Mouse (Mus musculus): Measurements from ENCODE around the gene Zfp710. TPM values are rescaled to one million over a fixed set of nuclear protein-coding genes. Genes with fewer than 3 reads are reported as not detected.

Zfp710 gene
- total and polyA plus RNA-seq, 2 experiments from 2014 or later, result 10.7 to 33.6 TPM

DNA sequence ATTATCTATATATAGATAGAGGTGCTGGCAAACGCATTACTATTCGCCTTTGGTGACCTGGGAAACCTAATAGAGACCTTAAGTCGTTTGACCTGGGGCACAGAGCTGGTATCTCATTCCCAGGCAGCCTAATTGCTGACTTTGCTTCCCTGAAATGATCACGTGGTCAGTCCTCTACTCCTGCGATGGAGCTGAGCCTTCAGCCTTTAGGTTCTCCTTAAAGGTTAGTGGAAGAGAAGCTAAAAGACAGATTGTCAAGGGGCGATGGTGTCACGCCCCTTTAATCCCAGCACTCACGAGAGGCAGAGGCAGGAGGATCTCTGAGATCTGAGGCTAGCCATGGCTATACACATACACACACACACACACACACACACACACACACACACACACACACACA, 5.9 kb downstream of the Zfp710 start:
- Histone ChIP-seq H3K4me3 (ENCODE audit: low read depth, low read length) (no peak overlapping the region), H3K27me3 (ENCODE audit: insufficient read depth, low read length) (no peaks in the 10 kb centered on the region), H3K36me3 (ENCODE audit: insufficient read depth, low read length) (no peaks in the 10 kb centered on the region), H3K9ac (replicated peaks; ENCODE audit: low read length, poor library complexity, severe bottlenecking) (no peak overlapping the region), H3K4me1 (ENCODE audit: insufficient read depth, low read length) (peaks cover 4% of the 10 kb centered on the region; the same call in 1 of the 2 replicates), H3K9me3 (ENCODE audit: low read length) (no peaks in the 10 kb centered on the region), H3K27ac (ENCODE audit: low read depth, low read length) (no peak overlapping the region), H3K4me2 (ENCODE audit: low read depth, low read length, poor library complexity, severe bottlenecking) (no peak overlapping the region)
- no peak for ATAC-seq (ENCODE audit: low FRiP score)
- no peak for DNase-seq (ENCODE audit: low spot score)
- no peak for TF ChIP-seq CTCF (IDR thresholded peaks at IDR 0.05)
- 94% methylated on average over 8 of the region's 8 CpGs for WGBS

DNA sequence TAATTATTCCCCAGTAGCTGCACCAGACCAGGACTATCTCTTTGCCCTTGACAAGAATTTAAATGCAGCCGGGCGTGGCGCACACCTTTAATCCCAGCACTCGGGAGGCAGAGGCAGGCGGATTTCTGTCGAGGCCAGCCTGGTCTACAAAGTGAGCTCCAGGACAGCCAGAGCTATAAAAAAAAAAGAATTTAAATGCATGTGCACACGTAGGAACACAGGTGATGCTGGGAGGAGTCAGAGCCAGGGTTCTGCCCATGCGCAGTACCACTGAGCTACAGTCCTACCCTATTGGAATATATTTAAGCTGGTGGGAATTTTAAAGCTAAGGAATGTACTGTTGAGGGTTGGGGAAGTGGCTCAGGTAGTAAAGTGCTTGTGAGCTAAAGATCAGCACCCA, 6.4 kb downstream of the Zfp710 start:
- TF ChIP-seq CTCF (IDR thresholded peaks at IDR 0.05), result no peak
- H3K4me2 ChIP-seq (ENCODE audit: low read depth, low read length, poor library complexity, severe bottlenecking), result no peak overlapping the region
- no peaks in the 10 kb centered on the region for H3K9me3 ChIP-seq (ENCODE audit: low read length)
- no peak for ATAC-seq (ENCODE audit: low FRiP score)
- no peak overlapping the region for H3K27ac ChIP-seq (ENCODE audit: low read depth, low read length)
- H3K4me3 ChIP-seq (ENCODE audit: low read depth, low read length), result no peak overlapping the region
- H3K4me1 ChIP-seq (ENCODE audit: insufficient read depth, low read length), result peaks cover 4% of the 10 kb centered on the region; the same call in 1 of the 2 replicates
- H3K27me3 ChIP-seq (ENCODE audit: insufficient read depth, low read length), result no peaks in the 10 kb centered on the region
- no peak for DNase-seq (ENCODE audit: low spot score)
- WGBS, result 95% methylated on average over 8 of the region's 8 CpGs
- no peak overlapping the region for H3K9ac ChIP-seq (replicated peaks; ENCODE audit: low read length, poor library complexity, severe bottlenecking)
- H3K36me3 ChIP-seq (ENCODE audit: insufficient read depth, low read length), result no peaks in the 10 kb centered on the region

DNA sequence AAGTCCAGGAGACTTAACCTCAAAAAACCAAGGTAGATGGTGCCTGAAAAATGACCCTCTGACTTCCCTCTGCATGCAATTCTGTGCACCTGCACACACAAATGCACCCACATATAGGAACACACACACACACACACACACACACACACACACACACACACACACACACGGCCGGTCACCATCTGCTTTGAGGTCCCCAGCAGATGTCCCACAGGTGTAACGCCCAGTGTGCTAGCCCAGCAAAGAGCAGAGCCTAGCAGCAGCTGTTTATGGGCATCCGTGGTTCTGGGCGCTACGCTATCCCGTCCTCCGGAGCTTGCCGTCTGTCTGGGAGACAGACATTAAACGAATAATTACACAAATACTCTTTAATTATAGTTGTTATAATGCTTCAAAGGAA, 6.9 kb downstream of the Zfp710 start:
- Histone ChIP-seq H3K36me3 (ENCODE audit: insufficient read depth, low read length) (no peaks in the 10 kb centered on the region), H3K4me3 (ENCODE audit: low read depth, low read length) (no peak overlapping the region), H3K4me1 (ENCODE audit: insufficient read depth, low read length) (peaks cover 4% of the 10 kb centered on the region; the same call in 1 of the 2 replicates), H3K9ac (replicated peaks; ENCODE audit: low read length, poor library complexity, severe bottlenecking) (no peak overlapping the region), H3K4me2 (ENCODE audit: low read depth, low read length, poor library complexity, severe bottlenecking) (no peak overlapping the region), H3K27ac (ENCODE audit: low read depth, low read length) (no peak overlapping the region), H3K27me3 (ENCODE audit: insufficient read depth, low read length) (no peaks in the 10 kb centered on the region), H3K9me3 (ENCODE audit: low read length) (no peaks in the 10 kb centered on the region)
- no peak for DNase-seq (ENCODE audit: low spot score)
- WGBS, result 58% methylated on average over 10 of the region's 10 CpGs
- TF ChIP-seq CTCF (IDR thresholded peaks at IDR 0.05), result no peak
- ATAC-seq (ENCODE audit: low FRiP score), result no peak

DNA sequence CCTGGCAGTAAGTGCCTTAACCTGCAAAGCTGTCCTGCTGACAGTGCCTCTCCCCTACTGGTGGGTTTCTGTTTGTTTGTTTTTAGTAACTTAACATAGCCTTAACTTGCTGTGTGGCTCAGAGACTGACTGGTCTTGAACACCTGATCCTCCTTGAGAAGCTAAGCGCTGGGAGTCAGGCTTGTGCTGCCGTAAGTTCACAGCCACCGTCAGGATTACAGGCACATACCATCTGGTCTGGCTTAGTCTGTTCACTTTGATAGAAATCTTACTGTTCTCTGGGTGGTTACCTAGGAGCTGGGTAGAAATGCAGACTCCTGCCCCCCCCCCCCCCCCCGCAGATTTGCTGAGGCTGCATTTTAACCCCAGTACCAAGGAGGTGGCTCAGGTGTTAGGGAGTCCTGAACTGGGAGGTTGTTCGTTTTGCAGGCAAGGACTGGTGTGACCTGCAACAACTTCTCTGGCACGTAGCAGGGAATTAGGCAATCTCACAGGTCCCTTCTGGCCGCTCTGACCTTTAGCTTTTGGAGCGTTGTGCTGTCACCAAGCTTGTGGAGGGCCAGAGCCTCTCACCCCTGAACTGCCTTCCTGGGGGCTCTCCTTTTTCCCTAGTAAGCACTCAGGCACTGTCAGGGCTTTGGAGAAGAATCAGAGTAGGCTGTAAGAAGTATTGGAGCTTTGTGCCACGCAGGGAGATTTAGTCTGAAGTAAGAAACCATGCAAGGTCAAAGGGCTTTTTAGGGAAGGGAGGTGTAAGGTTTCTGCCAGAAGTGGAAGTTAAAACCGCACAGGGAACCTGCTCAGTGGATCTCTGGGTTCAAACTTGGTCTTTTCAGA, 7.8 kb downstream of the Zfp710 start:
- Histone ChIP-seq H3K4me2 (ENCODE audit: low read depth, low read length, poor library complexity, severe bottlenecking) (no peak overlapping the region), H3K27ac (ENCODE audit: low read depth, low read length) (no peak overlapping the region), H3K9ac (replicated peaks; ENCODE audit: low read length, poor library complexity, severe bottlenecking) (no peak overlapping the region), H3K36me3 (ENCODE audit: insufficient read depth, low read length) (no peaks in the 10 kb centered on the region), H3K4me3 (ENCODE audit: low read depth, low read length) (no peak overlapping the region), H3K27me3 (ENCODE audit: insufficient read depth, low read length) (no peaks in the 10 kb centered on the region), H3K4me1 (ENCODE audit: insufficient read depth, low read length) (peaks cover 4% of the 10 kb centered on the region; the same call in 1 of the 2 replicates), H3K9me3 (ENCODE audit: low read length) (no peaks in the 10 kb centered on the region)
- no peak for ATAC-seq (ENCODE audit: low FRiP score)
- DNase-seq (ENCODE audit: low spot score), result no peak
- no peak for TF ChIP-seq CTCF (IDR thresholded peaks at IDR 0.05)
- WGBS, result 43% methylated on average over 10 of the region's 10 CpGs

DNA sequence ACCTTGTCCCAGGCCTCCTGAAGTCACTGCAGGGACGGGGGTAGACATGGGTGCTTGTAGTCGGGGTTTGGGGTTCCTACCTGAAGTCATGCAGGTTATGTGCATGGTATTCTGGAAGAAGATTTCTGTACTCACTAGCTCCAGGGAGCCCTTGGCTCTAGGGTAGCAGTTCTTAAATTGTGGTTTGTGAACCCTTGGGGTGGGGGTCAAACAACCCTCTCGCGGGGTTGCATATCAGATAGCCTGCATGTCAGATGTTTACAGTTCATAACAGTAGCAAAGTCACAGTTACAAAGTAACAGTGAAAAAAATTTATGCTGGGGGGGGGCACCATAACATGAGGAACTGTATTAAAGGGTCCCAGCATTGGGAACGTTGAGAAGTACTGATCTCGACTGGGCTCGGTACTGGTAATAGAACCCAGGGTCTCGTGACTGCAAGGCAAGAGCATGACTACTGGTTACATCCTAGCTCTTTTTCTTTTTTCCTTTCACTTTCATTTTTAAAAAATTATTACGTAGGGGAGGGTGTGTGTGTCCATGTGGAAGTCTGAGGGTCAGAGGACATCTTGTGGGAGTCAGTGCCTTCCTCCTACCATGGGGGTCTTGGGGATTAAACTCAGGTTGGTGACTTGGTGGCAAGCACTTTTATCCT, 8.6 kb downstream of the Zfp710 start:
- peaks cover 4% of the 10 kb centered on the region; the same call in 1 of the 2 replicates for H3K4me1 ChIP-seq (ENCODE audit: insufficient read depth, low read length)
- DNase-seq (ENCODE audit: low spot score) (no peak), ATAC-seq (ENCODE audit: low FRiP score) (no peak)
- no peak overlapping the region for H3K9ac ChIP-seq (replicated peaks; ENCODE audit: low read length, poor library complexity, severe bottlenecking)
- no peak for TF ChIP-seq CTCF (IDR thresholded peaks at IDR 0.05)
- H3K9me3 ChIP-seq (ENCODE audit: low read length), result no peaks in the 10 kb centered on the region
- no peak overlapping the region for H3K4me3 ChIP-seq (ENCODE audit: low read depth, low read length)
- no peak overlapping the region for H3K4me2 ChIP-seq (ENCODE audit: low read depth, low read length, poor library complexity, severe bottlenecking)
- no peak overlapping the region for H3K27ac ChIP-seq (ENCODE audit: low read depth, low read length)
- no peaks in the 10 kb centered on the region for H3K27me3 ChIP-seq (ENCODE audit: insufficient read depth, low read length)
- WGBS, result 90% methylated on average over 9 of the region's 9 CpGs
- H3K36me3 ChIP-seq (ENCODE audit: insufficient read depth, low read length), result no peaks in the 10 kb centered on the region

DNA sequence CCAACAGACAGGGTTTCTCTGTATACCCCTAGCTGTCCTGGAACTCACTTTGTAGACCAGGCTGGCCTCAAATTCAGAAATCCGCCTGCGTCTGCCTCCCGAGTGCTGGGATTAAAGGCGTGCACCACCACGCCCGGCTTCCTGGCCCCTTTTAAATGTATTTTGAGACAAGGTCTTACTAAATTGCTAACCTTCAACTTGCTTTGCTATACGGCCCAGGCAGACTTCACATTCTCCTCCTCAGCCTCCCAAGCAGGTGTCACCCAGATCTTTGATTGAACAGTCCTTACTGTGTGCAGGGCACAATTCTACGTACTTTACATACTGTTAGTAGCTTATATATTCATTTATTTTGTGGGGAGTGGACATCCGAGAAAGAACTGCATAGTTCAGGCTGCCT, 9.2 kb downstream of the Zfp710 start:
- no peaks in the 10 kb centered on the region for H3K9me3 ChIP-seq (ENCODE audit: low read length)
- no peak overlapping the region for H3K27ac ChIP-seq (ENCODE audit: low read depth, low read length)
- no peak overlapping the region for H3K4me3 ChIP-seq (ENCODE audit: low read depth, low read length)
- no peak overlapping the region for H3K9ac ChIP-seq (replicated peaks; ENCODE audit: low read length, poor library complexity, severe bottlenecking)
- ATAC-seq (ENCODE audit: low FRiP score) (no peak), DNase-seq (ENCODE audit: low spot score) (no peak)
- H3K4me1 ChIP-seq (ENCODE audit: insufficient read depth, low read length), result no peaks in the 10 kb centered on the region
- H3K4me2 ChIP-seq (ENCODE audit: low read depth, low read length, poor library complexity, severe bottlenecking), result no peak overlapping the region
- 85% methylated on average over 9 of the region's 9 CpGs for WGBS
- no peak for TF ChIP-seq CTCF (IDR thresholded peaks at IDR 0.05)
- no peaks in the 10 kb centered on the region for H3K27me3 ChIP-seq (ENCODE audit: insufficient read depth, low read length)
- no peaks in the 10 kb centered on the region for H3K36me3 ChIP-seq (ENCODE audit: insufficient read depth, low read length)
